In the genomic region with DNA sequence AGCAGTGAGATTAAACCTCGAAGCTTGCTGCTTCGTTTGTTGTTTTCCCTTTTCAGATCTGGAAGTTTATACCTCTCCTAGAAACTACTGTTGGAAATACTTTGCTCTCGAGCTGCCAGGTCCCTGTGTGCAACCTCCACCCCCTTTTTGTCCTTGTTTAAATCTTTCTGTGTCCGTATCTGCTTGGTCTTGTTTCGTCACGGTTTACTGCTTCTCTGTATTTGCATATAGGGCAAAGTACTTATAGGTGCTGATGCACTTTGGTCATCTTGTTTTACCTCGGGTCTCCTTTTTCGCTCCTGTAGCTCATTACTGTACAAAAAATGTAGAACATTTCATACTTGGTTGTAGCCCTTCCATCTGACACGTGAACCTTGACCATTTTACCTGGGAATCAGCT, we compare ENCODE assay signal across 25 mouse cellular contexts. TPM values are rescaled to one million over a fixed set of nuclear protein-coding genes. Genes with fewer than 3 reads are reported as not detected.
DNase-seq lines count a peak whose midpoint lies in the region; ATAC-seq and TF ChIP-seq lines count a peak whose summit lies in the region.
"Had no signal": no experiment of that assay in that cellular context is flagged by ENCODE, and none has a peak within 500 bp of the region (broad histone marks: within the 10 kb centered on the region; RNA-seq: fewer than 3 reads in every experiment).

No protein-coding gene starts in this region.

- no peaks in the 10 kb centered on the region for H3K9me3 ChIP-seq in kidney, embryonic 16.5 days (ENCODE audit: low read length)
- H3K9me3 ChIP-seq in liver, embryonic 13.5 days (replicated peaks), result no peaks in the 10 kb centered on the region
- H3K9me3 ChIP-seq in stomach, postnatal 0 days (ENCODE audit: control insufficient read depth, low read length), result no peaks in the 10 kb centered on the region
- H3K9me3 ChIP-seq in hindbrain, postnatal 0 days (ENCODE audit: low read length), result no peaks in the 10 kb centered on the region
- H3K9me3 ChIP-seq in midbrain, embryonic 10.5 days (replicated peaks), result no peaks in the 10 kb centered on the region
- H3K9me3 ChIP-seq: embryonic facial prominence, embryonic 13.5 days; forebrain, embryonic 15.5 days; heart, embryonic 15.5 days; hindbrain, embryonic 15.5 days; megakaryocyte, embryonic 14.5 days; midbrain, embryonic 15.5 days; neural tube, embryonic 15.5 days had no signal

- H3K27me3 ChIP-seq in kidney, embryonic 16.5 days (ENCODE audit: insufficient read depth, low read length), result no peaks in the 10 kb centered on the region
- no peaks in the 10 kb centered on the region for H3K27me3 ChIP-seq in liver, embryonic 13.5 days
- no peaks in the 10 kb centered on the region for H3K27me3 ChIP-seq in stomach, postnatal 0 days (ENCODE audit: control insufficient read depth, insufficient read depth, low read length)
- H3K27me3 ChIP-seq in hindbrain, postnatal 0 days (ENCODE audit: insufficient read depth, low read length), result no peaks in the 10 kb centered on the region
- no peaks in the 10 kb centered on the region for H3K27me3 ChIP-seq in midbrain, embryonic 10.5 days (ENCODE audit: low read depth, poor library complexity, severe bottlenecking)
- H3K27me3 ChIP-seq: embryonic facial prominence, embryonic 13.5 days; forebrain, embryonic 15.5 days; heart, embryonic 15.5 days; hindbrain, embryonic 15.5 days; megakaryocyte, embryonic 14.5 days; midbrain, embryonic 15.5 days; neural tube, embryonic 15.5 days had no signal

- H3K4me1 ChIP-seq in kidney, embryonic 16.5 days (ENCODE audit: insufficient read depth, low read length), result peaks cover 41% of the 10 kb centered on the region
- peaks cover 49% of the 10 kb centered on the region for H3K4me1 ChIP-seq in liver, embryonic 13.5 days (replicated peaks)
- H3K4me1 ChIP-seq in stomach, postnatal 0 days (replicated peaks; ENCODE audit: control insufficient read depth, insufficient read depth), result no peaks in the 10 kb centered on the region; the same call in 1 of the 2 replicates
- peaks cover 8% of the 10 kb centered on the region; the same call in 1 of the 2 replicates for H3K4me1 ChIP-seq in hindbrain, postnatal 0 days (ENCODE audit: insufficient read depth, low read length)
- peaks cover 35% of the 10 kb centered on the region for H3K4me1 ChIP-seq in midbrain, embryonic 10.5 days

- TF ChIP-seq EP300 in stomach, postnatal 0 days (optimal IDR thresholded peaks at IDR 0.05), result no peak

- DNase-seq in kidney, adult 9 months, result peak; percentile 51
- DNase-seq in kidney, adult 18-20 months, result no peak
- DNase-seq in liver, embryonic 13.5 days, result no peak
- no peak for DNase-seq in stomach, postnatal 0 days (ENCODE audit: low spot score)
- no peak for DNase-seq in hindbrain, postnatal 0 days (ENCODE audit: low spot score)
- no peak for DNase-seq in midbrain, embryonic 10.5 days (ENCODE audit: low spot score)
- DNase-seq in ovary, postnatal 10 days (ENCODE audit: low spot score), result no peak
- DNase-seq: adrenal gland, adult 2 months; cerebellum, adult 9-10 months; gastrocnemius, postnatal 25 days; heart, adult 2 months; heart, postnatal 4 days; lung, adult 18-20 months; lung, postnatal 14 days; right cerebral cortex, postnatal 25 days; thymus, postnatal 14 days had no signal

- H3K27ac ChIP-seq in kidney, embryonic 16.5 days (ENCODE audit: low read length), result peak overlapping the region; percentile 58; the same call in 1 of the 2 replicates
- peak overlapping the region; percentile 16; the same call in 1 of the 2 replicates for H3K27ac ChIP-seq in liver, embryonic 13.5 days
- H3K27ac ChIP-seq in stomach, postnatal 0 days (replicated peaks), result no peak overlapping the region
- H3K27ac ChIP-seq in hindbrain, postnatal 0 days, result no peak overlapping the region
- no peak overlapping the region for H3K27ac ChIP-seq in midbrain, embryonic 10.5 days (replicated peaks)
- H3K27ac ChIP-seq: embryonic facial prominence, embryonic 13.5 days; forebrain, embryonic 15.5 days; heart, adult 2 months; heart, embryonic 15.5 days; hindbrain, embryonic 15.5 days; midbrain, embryonic 15.5 days; neural tube, embryonic 15.5 days had no signal

- peak overlapping the region; percentile 4; the same call in 1 of the 2 replicates for H3K4me2 ChIP-seq in kidney, embryonic 16.5 days (replicated peaks; ENCODE audit: low read depth, low read length)
- peak overlapping the region; percentile 23; the same call in 1 of the 2 replicates for H3K4me2 ChIP-seq in liver, embryonic 13.5 days
- peak overlapping the region; percentile 5; the same call in 1 of the 2 replicates for H3K4me2 ChIP-seq in stomach, postnatal 0 days (replicated peaks; ENCODE audit: low read depth)
- H3K4me2 ChIP-seq in hindbrain, postnatal 0 days (ENCODE audit: low read depth, low read length), result no peak overlapping the region
- H3K4me2 ChIP-seq: embryonic facial prominence, embryonic 13.5 days; forebrain, embryonic 15.5 days; heart, embryonic 15.5 days; hindbrain, embryonic 15.5 days; midbrain, embryonic 15.5 days; neural tube, embryonic 15.5 days had no signal

- 59% methylated on average over 9 of the region's 9 CpGs for WGBS in kidney, embryonic 16.5 days
- WGBS in liver, embryonic 13.5 days (ENCODE audit: insufficient replicate concordance), result 74% methylated on average over 9 of the region's 9 CpGs
- WGBS in stomach, postnatal 0 days, result 61% methylated on average over 9 of the region's 9 CpGs
- WGBS in hindbrain, postnatal 0 days, result 80% methylated on average over 9 of the region's 9 CpGs
- 87% methylated on average over 9 of the region's 9 CpGs for WGBS in midbrain, embryonic 10.5 days

- no peak for ATAC-seq in kidney, embryonic 16.5 days (ENCODE audit: low FRiP score, low TSS enrichment)
- no peak for ATAC-seq in liver, embryonic 13.5 days (ENCODE audit: low read depth)
- ATAC-seq in stomach, postnatal 0 days (ENCODE audit: low FRiP score, low TSS enrichment), result no peak
- ATAC-seq in hindbrain, postnatal 0 days, result no peak
- ATAC-seq: forebrain, embryonic 15.5 days; midbrain, embryonic 15.5 days had no signal

- H3K4me3 ChIP-seq in kidney, embryonic 16.5 days (ENCODE audit: low read length), result no peak overlapping the region
- no peak overlapping the region for H3K4me3 ChIP-seq in liver, embryonic 13.5 days (replicated peaks)
- H3K4me3 ChIP-seq in stomach, postnatal 0 days (ENCODE audit: low read depth, low read length), result no peak overlapping the region
- H3K4me3 ChIP-seq in hindbrain, postnatal 0 days (ENCODE audit: low read length), result no peak overlapping the region
- no peak overlapping the region for H3K4me3 ChIP-seq in midbrain, embryonic 10.5 days
- H3K4me3 ChIP-seq: embryonic facial prominence, embryonic 13.5 days; forebrain, embryonic 15.5 days; heart, adult 2 months; heart, embryonic 15.5 days; hindbrain, embryonic 15.5 days; megakaryocyte, embryonic 14.5 days; midbrain, embryonic 15.5 days; myocyte; neural tube, embryonic 15.5 days had no signal

- no peak overlapping the region for H3K9ac ChIP-seq in kidney, embryonic 16.5 days (replicated peaks; ENCODE audit: low read length)
- no peak overlapping the region for H3K9ac ChIP-seq in liver, embryonic 13.5 days
- no peak overlapping the region for H3K9ac ChIP-seq in stomach, postnatal 0 days (ENCODE audit: low read length)
- H3K9ac ChIP-seq in hindbrain, postnatal 0 days (replicated peaks; ENCODE audit: low read length), result no peak overlapping the region
- H3K9ac ChIP-seq: embryonic facial prominence, embryonic 13.5 days; forebrain, embryonic 15.5 days; heart, embryonic 15.5 days; hindbrain, embryonic 15.5 days; midbrain, embryonic 15.5 days; neural tube, embryonic 15.5 days had no signal

- H3K36me3 ChIP-seq in kidney, embryonic 16.5 days (ENCODE audit: insufficient read depth, low read length), result 0 out of 2 replicates have a peak, but pooled peaks cover 4% of the 10 kb centered on the region
- no peaks in the 10 kb centered on the region for H3K36me3 ChIP-seq in liver, embryonic 13.5 days
- H3K36me3 ChIP-seq in stomach, postnatal 0 days (ENCODE audit: control insufficient read depth, insufficient read depth, low read length), result 0 out of 2 replicates have a peak, but pooled peaks cover 2% of the 10 kb centered on the region
- no peaks in the 10 kb centered on the region for H3K36me3 ChIP-seq in hindbrain, postnatal 0 days (ENCODE audit: insufficient read depth, low read length)
- peaks cover 8% of the 10 kb centered on the region for H3K36me3 ChIP-seq in midbrain, embryonic 10.5 days
- H3K36me3 ChIP-seq: forebrain, embryonic 15.5 days; heart, embryonic 15.5 days; hindbrain, embryonic 15.5 days; midbrain, embryonic 15.5 days; neural tube, embryonic 15.5 days had no signal

- no peak for TF ChIP-seq CTCF in stomach, postnatal 0 days (IDR thresholded peaks at IDR 0.05; ENCODE audit: low read depth)
- no peak for TF ChIP-seq CTCF in hindbrain, postnatal 0 days (IDR thresholded peaks at IDR 0.05; ENCODE audit: low read depth)

RNA-seq across cellular contexts. Expression of gene Zc3h15, which starts 4.7 kb away (rescaled TPM):
- 120 and 146 TPM in 2 replicates for polyA plus RNA-seq in kidney, embryonic 16.5 days (2015; fragmentation: Nextera tagmentation; extraction: Ambion mirVana)
- polyA plus RNA-seq in liver, embryonic 13.5 days (2015; fragmentation: Nextera tagmentation; extraction: Ambion mirVana), result 87.8 and 107 TPM in 2 replicates
- 84.6 and 106 TPM in 2 replicates for polyA plus RNA-seq in stomach, postnatal 0 days (2015; fragmentation: Nextera tagmentation; extraction: Ambion mirVana)
- 64.8 and 67.1 TPM in 2 replicates for total RNA-seq in hindbrain, postnatal 0 days (2014; rRNA removed)
- polyA plus RNA-seq in hindbrain, postnatal 0 days (2015; fragmentation: Nextera tagmentation; extraction: Ambion mirVana), result 177 and 190 TPM in 2 replicates
- 129 and 142 TPM in 2 replicates for polyA plus RNA-seq in midbrain, embryonic 10.5 days (2016; fragmentation: Nextera tagmentation; extraction: Ambion mirVana)

Comparison
In these comparisons a context has a peak if more than half of its experiments do, and no peak if none do; other contexts are left out.
1. H3K27ac ChIP-seq: peak in kidney, embryonic 16.5 days (single experiment) and liver, embryonic 13.5 days (single experiment); none in stomach, postnatal 0 days (single experiment), hindbrain, postnatal 0 days (single experiment) and midbrain, embryonic 10.5 days (single experiment).